Mouse (Mus musculus) liver, adult (tissue): Measurements from ENCODE around the gene Cntrl.

ENCODE experiments used
- GATA4 ChIP-seq: IDR thresholded peaks from 2 replicates; pipeline ENCODE4 v1.6.1; 2014; ENCODE audit warnings: mild to moderate bottlenecking, low read length; ENCODE audit not compliant: insufficient replicate concordance

The Cntrl gene

DNA sequence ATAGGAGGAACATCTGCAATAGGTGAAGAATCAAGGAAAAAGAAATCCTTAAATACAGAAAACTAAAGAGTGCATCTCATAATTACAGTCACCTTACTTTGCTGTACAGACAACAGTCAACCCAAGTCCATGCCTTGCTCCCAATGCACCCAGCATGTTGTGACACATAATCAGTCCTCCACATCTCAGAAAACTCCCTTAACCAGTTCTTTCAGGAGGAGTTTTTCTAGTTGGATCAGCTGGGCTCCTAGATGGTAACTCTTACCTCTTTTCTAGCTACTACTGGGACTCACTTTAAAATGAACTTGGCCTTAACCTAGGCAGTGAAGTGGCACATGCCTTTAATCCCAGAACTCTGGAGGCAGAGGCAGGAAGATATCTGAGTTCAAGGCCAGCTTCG is 84.7 kb downstream of the Cntrl start:
- no peak for TF ChIP-seq GATA4

GRCm38 (mm10) chr2:35195626-35196544 is 86.6 kb downstream of the Cntrl start:
- no peak for TF ChIP-seq GATA4

- TF ChIP-seq GATA4, result no peak
Measured at GRCm38 (mm10) chr2:35199541-35199940, 90.2 kb downstream of the Cntrl start.

DNA sequence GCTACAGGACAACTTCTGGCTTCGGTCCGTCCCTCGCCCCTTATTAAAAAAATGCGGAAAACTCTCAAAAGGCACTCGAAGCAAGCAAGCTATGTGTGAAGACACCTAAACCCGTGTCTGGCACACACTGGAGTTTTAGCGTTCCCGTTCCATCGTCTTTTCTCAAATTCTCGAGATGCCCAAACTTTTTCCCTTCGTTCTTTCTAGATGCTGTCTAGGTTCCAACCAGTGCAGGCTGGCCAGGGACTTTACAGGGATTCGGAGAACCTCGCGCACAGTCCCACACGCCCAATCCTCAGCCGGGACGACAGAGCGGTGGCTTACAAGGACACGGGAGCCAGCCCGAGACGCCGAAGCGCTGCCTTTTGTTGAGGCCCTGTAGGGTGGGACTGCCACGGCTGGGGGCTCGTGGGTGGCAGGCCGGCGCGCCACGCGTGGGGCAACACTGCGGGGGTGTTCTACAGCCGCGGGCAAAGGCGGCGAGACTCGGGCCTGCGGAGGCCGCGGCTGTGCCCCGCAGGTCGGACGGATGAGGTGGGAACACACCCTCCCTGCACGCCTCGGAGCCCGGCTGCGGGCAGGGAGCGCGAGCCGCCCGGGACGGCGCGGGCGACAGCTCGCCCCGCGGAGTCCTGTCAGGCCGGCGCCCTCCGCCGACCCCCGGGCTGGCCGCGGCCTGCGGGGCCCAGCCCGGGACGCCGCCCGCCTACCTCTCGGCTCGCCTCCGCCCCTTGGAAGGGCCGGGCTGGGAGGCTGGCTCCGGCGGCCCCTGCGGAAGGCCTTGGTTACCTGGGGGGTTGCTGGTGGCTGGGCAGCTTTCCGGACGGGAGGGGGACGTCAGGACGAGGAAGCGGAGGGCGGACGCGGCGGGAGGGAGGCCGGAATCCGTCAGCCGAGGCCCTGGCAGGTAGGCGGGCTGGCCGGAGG is 90.9 kb downstream of the Cntrl start:
- TF ChIP-seq GATA4, result no peak

- TF ChIP-seq GATA4, result no peak
Measured at GRCm38 (mm10) chr2:35200898-35201668, 91.8 kb downstream of the Cntrl start, which contains the start of gene Rab14. Rab14 (minus strand) TSS chr2:35201120.

GRCm38 (mm10) chr2:35203729-35204128 is 94.4 kb downstream of the Cntrl start:
- TF ChIP-seq GATA4, result no peak

GRCm38 (mm10) chr2:35206761-35207160 is 97.5 kb downstream of the Cntrl start:
- no peak for TF ChIP-seq GATA4

DNA sequence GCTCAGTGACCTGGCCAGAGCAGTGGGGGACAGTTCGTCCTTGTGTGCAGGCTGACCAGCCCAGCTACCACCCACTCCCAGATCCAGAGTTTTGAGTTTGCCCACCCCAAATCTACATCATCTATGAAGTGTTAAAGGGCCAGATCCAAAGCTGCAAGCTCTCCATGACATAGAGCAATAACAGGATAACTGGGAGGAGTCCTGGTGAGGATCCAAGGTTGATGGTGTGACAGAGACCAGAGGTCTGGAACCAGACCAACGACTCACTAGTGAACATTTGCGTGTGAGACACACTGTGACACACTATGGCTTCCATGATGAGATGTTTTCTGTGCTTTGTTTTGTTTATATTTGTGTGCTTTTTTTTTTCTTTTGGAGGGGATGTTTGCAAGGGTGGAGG is 98.8 kb downstream of the Cntrl start:
- no peak for TF ChIP-seq GATA4

DNA sequence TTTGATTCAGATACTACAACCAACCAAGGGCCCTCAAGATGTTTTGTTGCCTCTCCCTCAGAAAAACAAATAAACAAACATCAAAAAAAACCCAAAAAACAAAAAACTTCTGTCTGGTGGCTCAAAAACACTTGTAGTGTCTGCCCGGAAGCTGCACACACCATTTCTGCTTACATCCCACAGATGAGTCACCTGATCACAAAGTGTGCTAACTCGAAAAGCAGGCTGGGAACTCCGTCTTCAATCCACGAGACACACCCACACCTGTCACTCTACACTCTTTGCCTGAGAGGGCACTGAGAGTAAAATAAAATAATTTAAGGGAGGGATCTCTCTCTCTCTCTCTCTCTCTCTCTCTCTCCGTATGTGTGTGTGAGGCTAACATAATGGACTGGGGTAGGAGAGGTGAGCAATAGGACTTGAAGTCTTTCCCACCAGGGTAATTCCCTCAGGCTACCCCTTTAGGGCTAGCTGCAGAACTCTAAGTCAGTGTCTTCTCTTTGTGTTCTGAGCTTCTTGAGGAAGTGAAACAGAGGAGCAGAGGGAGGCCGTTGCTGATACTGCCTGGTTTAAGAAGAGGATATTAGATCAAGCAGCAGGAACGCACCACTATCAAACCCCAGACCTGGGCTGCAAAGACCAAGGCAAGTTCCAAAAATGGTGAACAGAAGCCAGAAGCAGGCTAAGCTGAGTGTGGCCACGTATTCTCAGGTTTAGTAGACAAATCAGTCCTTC is 99.8 kb downstream of the Cntrl start:
- no peak for TF ChIP-seq GATA4

GRCm38 (mm10) chr2:35211681-35212080 is 102.4 kb downstream of the Cntrl start:
- no peak for TF ChIP-seq GATA4

DNA sequence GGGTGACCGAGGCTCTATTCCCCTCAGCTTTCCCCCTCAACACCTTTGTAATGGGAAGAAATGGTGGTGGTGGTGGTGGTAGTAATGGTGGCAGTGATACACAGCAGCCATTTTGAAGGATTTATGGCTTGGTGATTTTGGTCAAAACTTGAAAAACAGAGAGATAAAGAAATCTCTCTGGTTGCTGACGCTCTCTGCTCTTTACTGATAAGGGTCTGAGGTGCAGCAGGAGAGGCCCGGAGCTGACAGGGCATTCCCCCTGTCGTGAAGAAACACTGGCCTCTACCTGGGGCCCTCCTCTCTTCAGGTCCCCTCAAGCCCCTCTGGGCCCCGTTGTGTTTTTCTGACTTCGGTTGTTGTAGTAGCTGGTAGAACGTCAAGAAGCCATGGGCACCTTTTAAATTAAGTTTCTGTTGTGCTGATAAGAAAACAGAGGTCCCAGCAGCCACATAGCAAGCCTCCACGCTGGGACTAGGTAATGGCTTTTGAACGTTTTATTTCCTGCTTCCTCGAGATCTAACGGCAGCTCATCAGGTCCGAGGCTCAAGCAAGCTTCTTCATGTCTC is 104.1 kb downstream of the Cntrl start:
- no peak for TF ChIP-seq GATA4

DNA sequence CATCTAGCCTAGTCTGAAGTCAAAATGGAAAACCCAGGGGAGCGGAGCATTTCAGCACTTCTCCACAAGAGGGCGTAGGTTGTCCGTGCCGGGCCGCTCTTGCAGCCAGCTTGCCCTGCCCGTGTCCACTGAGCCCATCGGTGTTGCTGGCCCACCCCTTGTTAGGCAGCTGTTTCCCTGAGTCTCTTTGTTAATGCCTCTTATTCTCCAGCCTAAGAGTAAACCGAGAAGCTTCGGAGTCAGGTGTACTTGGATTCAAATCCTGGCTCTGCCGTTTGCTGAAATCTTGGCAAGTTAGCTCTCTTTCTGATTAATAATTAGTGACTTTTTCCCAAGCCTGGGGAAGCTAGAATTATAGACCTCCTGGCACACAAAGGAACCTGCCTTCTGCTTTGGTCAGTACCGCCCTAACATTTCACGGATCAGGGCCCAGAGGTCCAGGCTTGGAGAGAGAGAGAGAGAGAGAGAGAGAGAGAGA is 105.6 kb downstream of the Cntrl start:
- TF ChIP-seq GATA4, result no peak

GRCm38 (mm10) chr2:35215363-35215762 is 106.1 kb downstream of the Cntrl start:
- no peak for TF ChIP-seq GATA4

DNA sequence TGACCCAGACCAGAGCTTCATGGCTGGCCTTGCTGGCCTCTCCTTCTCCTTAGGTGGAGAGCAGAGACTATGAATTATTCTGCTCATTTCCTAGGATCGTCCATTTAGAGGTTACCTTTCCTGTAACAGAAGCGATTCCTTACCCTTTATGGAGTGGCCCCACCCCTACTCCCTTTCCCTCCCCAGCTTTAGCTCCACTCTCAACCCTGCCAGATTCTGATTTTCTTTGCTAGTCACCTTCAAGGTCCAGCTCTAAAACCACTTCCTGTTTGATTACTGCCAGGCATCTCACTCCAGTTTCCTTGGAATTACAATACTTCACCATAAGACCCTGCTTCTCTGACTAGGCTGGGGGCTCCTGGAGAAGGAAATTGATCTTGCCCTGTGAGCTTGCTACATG is 107.4 kb downstream of the Cntrl start:
- TF ChIP-seq GATA4, result no peak
